Mouse (Mus musculus) testis, adult 2 months (tissue): ENCODE results near the gene Svip.

Experiments used
- CTCF ChIP-seq: fragments of 200-500 bp; IDR thresholded peaks from 2 replicates; pipeline ENCODE4 v1.5.1; 2012; ENCODE audit warnings: low read depth, mild to moderate bottlenecking, inconsistent platforms, low read length, moderate library complexity; ENCODE audit not compliant: control insufficient read depth, insufficient read depth, insufficient replicate concordance
- POLR2A ChIP-seq: fragments of 200-500 bp; IDR thresholded peaks from 2 replicates; pipeline ENCODE4 v1.6.1; 2012; ENCODE audit warnings: low read depth, mild to moderate bottlenecking, inconsistent platforms, low read length, moderate library complexity; ENCODE audit not compliant: control insufficient read depth

GRCm38 (mm10) chr7:52013457-52013856 lies 7.6 kb upstream of the Svip start:
- no peak for TF ChIP-seq CTCF
- no peak for TF ChIP-seq POLR2A
